Mouse (Mus musculus) hindbrain, postnatal 0 days (tissue): ENCODE data around the gene Spop. TPM values are rescaled to one million over a fixed set of nuclear protein-coding genes. Genes with fewer than 3 reads are reported as not detected.
A peak's percentile ranks its signal among the peaks of the same experiment; 100 is the strongest.

ENCODE experiments used
- ATAC-seq: fragments of 200-750 bp; cut with Nextera tagmentation; 2 replicates; pipeline ENCODE4 v1.8.0; 2017; ENCODE audit warnings: mild to moderate bottlenecking, moderate TSS enrichment, moderate library complexity
- DNase-seq: peaks from one replicate; pipeline ENCODE4 v3.0.0-alpha.2; 2015; ENCODE audit warnings: low spot score
- H3K27ac ChIP-seq: fragments of 300-500 bp; sonication (generic); 2 replicates; pipeline ENCODE4 v1.5.1; 2014; ENCODE audit warnings: mild to moderate bottlenecking
- H3K27me3 ChIP-seq: fragments of 300-500 bp; sonication (generic); 2 replicates; pipeline ENCODE4 v1.6.1; 2014; ENCODE audit warnings: low read length, mixed read lengths; ENCODE audit not compliant: insufficient read depth
- H3K36me3 ChIP-seq: fragments of 300-500 bp; sonication (generic); 2 replicates; pipeline ENCODE4 v1.6.1; 2014; ENCODE audit warnings: low read length, mixed read lengths; ENCODE audit not compliant: insufficient read depth
- H3K4me1 ChIP-seq: fragments of 300-500 bp; sonication (generic); 2 replicates; pipeline ENCODE4 v1.6.1; 2014; ENCODE audit warnings: antibody characterized with exemption, low read length, mixed read lengths; ENCODE audit not compliant: insufficient read depth
- H3K4me2 ChIP-seq: fragments of 300-500 bp; sonication (generic); 2 replicates; pipeline ENCODE4 v1.6.1; 2014; ENCODE audit warnings: low read depth, mild to moderate bottlenecking, low read length, moderate library complexity, mixed read lengths
- H3K4me3 ChIP-seq: fragments of 300-500 bp; sonication (generic); 2 replicates; pipeline ENCODE4 v1.5.1; 2014; ENCODE audit warnings: low read length
- H3K9ac ChIP-seq: fragments of 300-500 bp; sonication (generic); replicated peaks from 2 replicates; pipeline ENCODE4 v1.6.1; 2014; ENCODE audit warnings: mild to moderate bottlenecking, low read length, moderate library complexity, mixed read lengths
- H3K9me3 ChIP-seq: fragments of 300-500 bp; sonication (generic); 2 replicates; pipeline ENCODE4 v1.6.1; 2016; ENCODE audit warnings: low read length, mixed read lengths
- CTCF ChIP-seq: IDR thresholded peaks from 2 replicates; pipeline ENCODE4 v1.5.1; 2016; ENCODE audit warnings: antibody characterized with exemption, control low read depth, low read depth
- WGBS: fragments of 180-500 bp; shearing (Covaris S2); extraction: QIAGEN DNeasy Blood & Tissue Kit; methylation state at CpG from one replicate; pipeline ENCODE4 v1.1.7; 2014; 5-methylcytosine and 5-hydroxymethylcytosine counted together
- polyA plus RNA-seq: library from polyadenylated mRNA; unstranded; fragments of >200 nt; fragmentation: Nextera tagmentation; extraction: Ambion mirVana; gene quantifications from 2 replicates; pipeline ENCODE4 v1.2.1, GENCODE M21; 2015
- total RNA-seq: library from RNA; depleted of rRNA; stranded (reverse); fragments of >200 nt; gene quantifications from 2 replicates; pipeline ENCODE4 v1.2.3, GENCODE M21; 2014

Spop gene
- total and polyA plus RNA-seq, 2 experiments from 2014 or later, result 51.1 to 210 TPM

DNA sequence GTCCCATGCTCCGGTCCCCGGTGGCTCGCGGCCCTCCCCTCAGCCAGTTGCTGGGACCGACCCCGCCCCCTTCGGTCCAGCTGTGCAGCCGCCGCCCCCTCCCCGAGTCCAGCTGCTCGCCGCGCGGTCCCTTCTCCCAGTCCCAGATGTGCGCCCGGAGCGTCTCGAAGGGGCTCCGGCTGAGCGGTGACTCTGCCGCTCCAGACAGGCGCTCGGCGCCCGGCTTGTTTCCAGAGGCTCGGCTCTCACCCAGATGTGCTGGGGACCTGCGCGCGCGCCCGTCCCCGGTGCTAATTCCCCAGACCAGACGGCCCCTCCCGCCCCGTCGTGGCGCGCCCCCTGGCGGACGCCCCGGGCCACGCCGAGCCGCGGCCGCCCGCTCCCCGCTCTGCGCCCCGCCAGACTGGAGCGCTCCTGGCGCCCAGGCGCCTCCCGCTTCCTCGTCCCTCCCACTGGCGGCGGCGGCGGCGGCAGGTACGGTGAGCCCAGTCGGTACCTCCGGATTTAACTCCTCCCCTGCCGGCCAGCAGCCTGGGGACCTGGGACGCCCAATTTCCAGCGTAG, 100.5 kb downstream of the Spop start, which contains the start of gene Nxph3:
Gene Nxph3 (minus strand): TSS at position 273 of the 564 bp plus-strand sequence.
- Histone ChIP-seq H3K27me3 (no peaks in the 10 kb centered on the region), H3K9ac (peak within 1 kb of the TSS; percentile 63), H3K36me3 (no peaks in the 10 kb centered on the region), H3K9me3 (no peaks in the 10 kb centered on the region), H3K27ac (peak within 1 kb of the TSS; percentile 11; the same call in 1 of the 2 replicates), H3K4me2 (peak within 1 kb of the TSS; percentile 92), H3K4me3 (peak within 1 kb of the TSS; percentile 63), H3K4me1 (0 out of 2 replicates have a peak, but pooled peaks cover 3% of the 10 kb centered on the region)
- peak; percentile 31; the same call in 1 of the 2 replicates for TF ChIP-seq CTCF
- ATAC-seq, result peak; percentile 62
- DNase-seq, result peak; percentile 61
- WGBS, result under 1% methylated on average over 65 of the region's 66 CpGs

DNA sequence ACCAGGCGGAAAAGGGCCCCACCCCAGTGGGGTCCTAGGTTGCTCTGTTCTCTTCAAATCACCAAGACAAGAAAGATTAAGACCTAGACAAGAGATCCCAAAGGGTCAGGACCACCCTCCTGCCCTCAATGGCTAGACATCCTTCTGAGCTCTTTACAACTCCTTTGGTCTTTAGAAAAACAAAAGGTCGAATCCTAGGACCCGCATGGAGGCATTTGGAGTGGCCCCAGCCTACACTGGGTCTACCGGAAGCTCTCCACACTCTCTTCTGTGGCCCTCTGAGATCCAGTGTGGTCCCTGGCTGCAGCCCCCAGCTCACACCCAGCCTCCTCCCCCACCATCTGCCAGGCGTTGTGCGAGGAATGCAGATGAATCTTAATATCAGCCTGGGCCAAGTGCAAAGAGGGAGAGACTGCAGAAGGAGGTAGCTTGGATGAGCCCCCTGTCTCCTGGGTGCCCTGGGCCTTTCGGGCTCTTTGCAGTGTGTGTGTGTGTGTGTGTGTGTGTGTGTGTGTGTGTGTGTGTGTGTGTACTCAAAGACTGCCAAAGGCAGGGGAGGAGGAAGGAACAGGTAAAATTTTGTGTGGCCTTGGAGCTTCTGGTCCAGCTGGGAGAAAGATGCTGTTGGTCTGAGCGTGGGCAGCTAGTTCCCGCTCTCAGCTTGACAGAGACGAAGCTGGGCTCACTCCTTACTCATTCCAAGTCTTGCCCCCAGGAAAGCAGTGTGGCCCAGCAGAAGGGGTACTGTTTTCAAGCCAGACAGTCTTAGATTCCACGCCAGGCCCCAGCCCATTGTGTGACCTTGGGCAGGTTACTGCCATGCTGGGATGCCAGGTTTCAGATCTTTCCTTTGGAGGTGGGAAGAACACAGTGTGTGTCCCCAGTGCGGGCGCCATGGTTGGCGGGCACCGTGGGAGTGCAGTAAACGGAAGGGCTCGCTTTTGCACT, 101.8 kb downstream of the Spop start:
- ATAC-seq, result no peak

GRCm38 (mm10) chr11:95516491-95516911, 102.6 kb downstream of the Spop start:
- DNase-seq (no peak), ATAC-seq (no peak)
- WGBS, result 7% methylated on average over 5 of the region's 5 CpGs
- H3K4me3 ChIP-seq, result no peak overlapping the region
- TF ChIP-seq CTCF, result no peak
- H3K27ac ChIP-seq, result no peak overlapping the region
- H3K9ac ChIP-seq, result no peak overlapping the region
- no peak overlapping the region for H3K4me2 ChIP-seq
- no peaks in the 10 kb centered on the region for H3K9me3 ChIP-seq
- H3K36me3 ChIP-seq, result no peaks in the 10 kb centered on the region
- H3K27me3 ChIP-seq, result no peaks in the 10 kb centered on the region
- H3K4me1 ChIP-seq, result 0 out of 2 replicates have a peak, but pooled peaks cover 3% of the 10 kb centered on the region

More for the DNA sequence above, 101.8 kb downstream of the Spop start:
- Histone ChIP-seq H3K4me2 (no peak overlapping the region), H3K27ac (peak overlapping the region; percentile 9; the same call in 1 of the 2 replicates), H3K9ac (no peak overlapping the region), H3K36me3 (no peaks in the 10 kb centered on the region), H3K4me3 (no peak overlapping the region), H3K9me3 (no peaks in the 10 kb centered on the region), H3K27me3 (no peaks in the 10 kb centered on the region), H3K4me1 (0 out of 2 replicates have a peak, but pooled peaks cover 3% of the 10 kb centered on the region)
- no peak for DNase-seq
- TF ChIP-seq CTCF, result no peak
- 39% methylated on average over 17 of the region's 17 CpGs for WGBS

DNA sequence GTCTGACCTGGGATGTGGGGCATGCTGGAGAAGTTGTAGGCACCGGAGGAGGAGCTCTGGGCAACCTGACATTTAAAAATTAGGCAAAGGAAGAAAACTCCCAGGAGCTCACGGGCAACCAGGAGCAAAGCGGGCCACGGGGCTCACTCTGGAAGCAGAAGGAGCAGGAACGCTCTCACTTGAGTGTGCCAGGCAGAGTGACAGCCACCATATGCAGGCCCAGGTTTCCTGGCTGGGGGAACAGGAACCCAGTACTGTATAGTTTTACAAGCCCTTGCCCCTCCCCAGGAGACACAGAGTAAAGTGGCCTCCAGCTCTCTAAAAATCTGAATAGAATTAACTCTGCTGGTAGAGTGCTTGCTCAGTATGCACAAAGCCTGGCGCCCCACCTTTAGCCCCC, 103.3 kb downstream of the Spop start:
- 0 out of 2 replicates have a peak, but pooled peaks cover 3% of the 10 kb centered on the region for H3K4me1 ChIP-seq
- H3K9ac ChIP-seq, result no peak overlapping the region
- DNase-seq (no peak), ATAC-seq (no peak)
- no peak overlapping the region for H3K4me3 ChIP-seq
- WGBS, result 59% methylated on average over 6 of the region's 6 CpGs
- no peaks in the 10 kb centered on the region for H3K36me3 ChIP-seq
- TF ChIP-seq CTCF, result no peak
- no peaks in the 10 kb centered on the region for H3K27me3 ChIP-seq
- H3K9me3 ChIP-seq, result no peaks in the 10 kb centered on the region
- no peak overlapping the region for H3K4me2 ChIP-seq
- H3K27ac ChIP-seq, result no peak overlapping the region

DNA sequence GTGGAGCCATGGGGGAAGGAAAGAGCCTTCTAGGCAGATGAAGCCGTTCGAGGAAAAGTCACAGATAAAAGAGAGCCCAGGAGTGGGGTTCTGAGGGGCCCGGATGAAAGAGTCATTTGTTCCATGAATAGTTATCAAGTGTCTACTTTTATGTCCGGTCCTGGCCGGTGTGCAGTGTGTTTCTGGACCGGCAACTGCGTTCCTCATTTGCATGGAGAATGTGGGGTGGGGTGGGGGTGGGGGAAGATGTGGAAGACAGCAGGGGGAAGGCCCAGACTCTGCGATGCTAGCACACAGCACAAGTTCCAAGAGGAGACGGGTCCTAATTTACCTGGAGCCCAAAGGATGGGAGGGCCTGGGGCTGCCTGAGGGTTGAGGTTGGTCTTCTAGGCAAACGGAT, 105.4 kb downstream of the Spop start:
- no peak overlapping the region for H3K27ac ChIP-seq
- no peak overlapping the region for H3K4me3 ChIP-seq
- 58% methylated on average over 10 of the region's 10 CpGs for WGBS
- no peak overlapping the region for H3K4me2 ChIP-seq
- no peaks in the 10 kb centered on the region for H3K9me3 ChIP-seq
- H3K4me1 ChIP-seq, result 0 out of 2 replicates have a peak, but pooled peaks cover 3% of the 10 kb centered on the region
- no peaks in the 10 kb centered on the region for H3K36me3 ChIP-seq
- ATAC-seq (no peak), DNase-seq (no peak)
- no peak for TF ChIP-seq CTCF
- H3K27me3 ChIP-seq, result no peaks in the 10 kb centered on the region
- no peak overlapping the region for H3K9ac ChIP-seq

GRCm38 (mm10) chr11:95519996-95520395, 106.1 kb downstream of the Spop start:
- 53% methylated on average over 3 of the region's 3 CpGs for WGBS
- 0 out of 2 replicates have a peak, but pooled peaks have one; percentile 33 for TF ChIP-seq CTCF
- H3K4me3 ChIP-seq, result no peak overlapping the region
- H3K9ac ChIP-seq, result no peak overlapping the region
- H3K4me2 ChIP-seq, result no peak overlapping the region
- no peaks in the 10 kb centered on the region for H3K9me3 ChIP-seq
- no peaks in the 10 kb centered on the region for H3K27me3 ChIP-seq
- H3K36me3 ChIP-seq, result no peaks in the 10 kb centered on the region
- no peak for ATAC-seq
- peak overlapping the region; percentile 43; the same call in 1 of the 2 replicates for H3K27ac ChIP-seq
- no peak for DNase-seq
- H3K4me1 ChIP-seq, result no peaks in the 10 kb centered on the region
